Mouse (Mus musculus): ENCODE measurements around the gene Micall1. TPM values are rescaled to one million over a fixed set of nuclear protein-coding genes. Genes with fewer than 3 reads are reported as not detected.
A peak's percentile ranks its signal among the peaks of the same experiment; 100 is the strongest.

Gene Micall1
- 75.8 and 85.0 TPM in 2 replicates for polyA plus RNA-seq (2012; rRNA removed)

GRCm38 (mm10) chr15:79108421-79109320 lies at the start of gene Micall1:
Gene Micall1, plus strand, starts transcription at chr15:79108898.
- Histone ChIP-seq H3K27ac (ENCODE audit: control insufficient read depth, insufficient read depth, low read depth, low read length) (peak within 1 kb of the TSS; percentile 90), H3K36me3 (ENCODE audit: control insufficient read depth, insufficient read depth, low read length) (no peaks in the 10 kb centered on the region)
- TF ChIP-seq CTCF (IDR thresholded peaks at IDR 0.05; ENCODE audit: control insufficient read depth, insufficient read depth, insufficient replicate concordance, low read depth, low read length) (no peak), POLR2A (IDR thresholded peaks at IDR 0.05; ENCODE audit: control insufficient read depth, low read depth, low read length) (0 out of 2 replicates have a peak, but pooled peaks have one; percentile 14)

GRCm38 (mm10) chr15:79060887-79061565 lies 47.7 kb upstream of the Micall1 start:
- Histone ChIP-seq H3K27me3 (ENCODE audit: control insufficient read depth, insufficient read depth, low read length) (no peaks in the 10 kb centered on the region), H3K4me1 (ENCODE audit: control insufficient read depth, insufficient read depth, low read length) (peaks cover 11% of the 10 kb centered on the region), H3K36me3 (ENCODE audit: control insufficient read depth, insufficient read depth, low read length) (peaks cover 2% of the 10 kb centered on the region), H3K4me3 (ENCODE audit: control insufficient read depth, low read depth, low read length) (peak overlapping the region; percentile 42), H3K27ac (ENCODE audit: control insufficient read depth, insufficient read depth, low read depth, low read length) (no peak overlapping the region)
- TF ChIP-seq POLR2A (IDR thresholded peaks at IDR 0.05; ENCODE audit: control insufficient read depth, low read depth, low read length) (no peak), CTCF (IDR thresholded peaks at IDR 0.05; ENCODE audit: control insufficient read depth, insufficient read depth, insufficient replicate concordance, low read depth, low read length) (no peak)

More at GRCm38 (mm10) chr15:79108421-79109320, at the start of gene Micall1:
- Histone ChIP-seq H3K27me3 (ENCODE audit: control insufficient read depth, insufficient read depth, low read length) (no peaks in the 10 kb centered on the region), H3K4me1 (ENCODE audit: control insufficient read depth, insufficient read depth, low read length) (peaks cover 22% of the 10 kb centered on the region), H3K4me3 (ENCODE audit: control insufficient read depth, low read depth, low read length) (peak within 1 kb of the TSS; percentile 94)

DNA sequence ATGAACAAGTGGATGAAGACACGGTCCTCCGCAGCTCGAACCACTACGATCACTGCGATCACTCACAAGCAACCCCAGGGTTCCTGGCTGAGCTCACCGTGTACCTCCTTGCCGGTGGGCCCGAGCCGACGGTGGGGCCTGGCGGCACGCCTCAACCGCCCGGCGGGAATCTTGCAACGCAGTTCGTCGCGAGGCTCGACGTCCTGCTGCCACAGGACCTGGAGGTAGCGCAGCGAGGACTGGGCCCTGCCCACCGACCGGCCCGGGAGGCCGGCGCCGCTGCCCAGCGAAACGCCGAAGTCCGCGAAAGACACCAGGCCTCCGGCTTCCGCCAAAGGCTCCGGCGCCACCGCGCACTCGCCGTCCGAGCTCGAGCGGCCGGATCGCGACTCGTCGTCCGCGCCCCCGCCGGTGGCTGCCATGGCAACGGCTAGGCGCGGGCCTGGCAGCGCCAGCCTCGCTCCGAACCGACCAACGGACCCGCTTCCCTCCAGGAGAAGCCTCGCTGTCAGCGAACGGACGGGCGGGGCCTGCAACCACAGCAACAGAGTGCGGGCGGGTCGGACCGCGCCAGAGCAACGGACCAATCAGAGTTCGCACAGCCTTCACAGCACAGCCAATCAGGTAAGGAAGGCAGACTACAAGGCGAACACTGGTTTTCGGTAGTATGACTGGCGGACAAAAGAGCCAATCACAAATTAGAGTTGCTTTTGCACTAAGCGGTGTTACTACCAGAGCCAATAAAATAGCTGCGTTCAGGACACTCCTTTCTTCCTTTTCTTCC lies 46.1 kb upstream of the Micall1 start, which contains the start of gene Ankrd54:
TSS of gene Ankrd54 (minus strand) at position 518 of the 784 bp plus-strand sequence.
- TF ChIP-seq CTCF (IDR thresholded peaks at IDR 0.05; ENCODE audit: control insufficient read depth, insufficient read depth, insufficient replicate concordance, low read depth, low read length): no peak
- peak; percentile 82 for TF ChIP-seq POLR2A (IDR thresholded peaks at IDR 0.05; ENCODE audit: control insufficient read depth, low read depth, low read length)
- Histone ChIP-seq H3K27me3 (ENCODE audit: control insufficient read depth, insufficient read depth, low read length) (no peaks in the 10 kb centered on the region), H3K4me3 (ENCODE audit: control insufficient read depth, low read depth, low read length) (peak within 1 kb of the TSS; percentile 88), H3K36me3 (ENCODE audit: control insufficient read depth, insufficient read depth, low read length) (peaks cover 2% of the 10 kb centered on the region), H3K27ac (ENCODE audit: control insufficient read depth, insufficient read depth, low read depth, low read length) (peak within 1 kb of the TSS; percentile 94), H3K4me1 (ENCODE audit: control insufficient read depth, insufficient read depth, low read length) (peaks cover 18% of the 10 kb centered on the region)

GRCm38 (mm10) chr15:79063160-79063740 lies 45.4 kb upstream of the Micall1 start:
- Histone ChIP-seq H3K27me3 (ENCODE audit: control insufficient read depth, insufficient read depth, low read length) (no peaks in the 10 kb centered on the region), H3K4me3 (ENCODE audit: control insufficient read depth, low read depth, low read length) (peak overlapping the region; percentile 88), H3K36me3 (ENCODE audit: control insufficient read depth, insufficient read depth, low read length) (peaks cover 2% of the 10 kb centered on the region; the same call in 1 of the 2 replicates), H3K4me1 (ENCODE audit: control insufficient read depth, insufficient read depth, low read length) (peaks cover 18% of the 10 kb centered on the region), H3K27ac (ENCODE audit: control insufficient read depth, insufficient read depth, low read depth, low read length) (peak overlapping the region; percentile 73)
- TF ChIP-seq POLR2A (IDR thresholded peaks at IDR 0.05; ENCODE audit: control insufficient read depth, low read depth, low read length): no peak
- TF ChIP-seq CTCF (IDR thresholded peaks at IDR 0.05; ENCODE audit: control insufficient read depth, insufficient read depth, insufficient replicate concordance, low read depth, low read length): no peak

DNA sequence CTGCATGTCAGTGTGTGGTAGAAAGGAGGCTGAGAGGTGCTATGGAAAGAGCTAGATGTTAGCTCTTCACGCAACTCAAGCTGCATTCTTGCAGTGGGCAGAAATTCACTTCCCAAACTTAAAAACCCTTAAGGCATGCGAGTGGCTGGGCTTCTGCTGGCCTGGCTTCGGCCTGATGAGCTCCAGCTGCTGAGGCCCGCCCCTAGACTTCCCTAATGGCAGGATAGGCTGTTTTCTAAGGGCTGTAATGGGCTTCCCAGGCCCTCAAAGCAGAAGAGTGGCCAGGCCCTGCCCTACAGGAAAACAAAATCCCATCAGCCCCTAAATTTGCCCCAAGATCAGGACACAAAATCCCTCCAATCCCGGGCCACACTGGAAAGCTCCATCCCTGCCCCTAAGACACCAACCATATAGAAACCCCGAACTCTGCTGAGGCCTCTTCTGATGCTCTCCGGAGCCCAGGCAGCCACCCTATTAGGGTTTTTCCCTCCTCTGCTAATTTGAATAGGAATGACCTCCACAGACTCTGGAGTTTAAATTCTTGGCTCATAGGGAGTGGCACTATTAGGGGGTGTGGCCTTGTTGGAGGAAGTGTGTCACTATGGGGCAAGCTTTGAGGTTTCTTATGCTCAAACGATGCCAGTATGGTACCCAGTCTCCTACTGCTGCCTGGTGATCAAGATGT lies 43.5 kb upstream of the Micall1 start:
- Histone ChIP-seq H3K4me1 (ENCODE audit: control insufficient read depth, insufficient read depth, low read length) (peaks cover 18% of the 10 kb centered on the region), H3K36me3 (ENCODE audit: control insufficient read depth, insufficient read depth, low read length) (no peaks in the 10 kb centered on the region; the same call in 1 of the 2 replicates), H3K4me3 (ENCODE audit: control insufficient read depth, low read depth, low read length) (peak overlapping the region; percentile 74), H3K27me3 (ENCODE audit: control insufficient read depth, insufficient read depth, low read length) (no peaks in the 10 kb centered on the region), H3K27ac (ENCODE audit: control insufficient read depth, insufficient read depth, low read depth, low read length) (peak overlapping the region; percentile 59)
- TF ChIP-seq POLR2A (IDR thresholded peaks at IDR 0.05; ENCODE audit: control insufficient read depth, low read depth, low read length): no peak

GRCm38 (mm10) chr15:79066276-79066675 lies 42.4 kb upstream of the Micall1 start:
- no peaks in the 10 kb centered on the region for H3K27me3 ChIP-seq (ENCODE audit: control insufficient read depth, insufficient read depth, low read length)
- H3K4me1 ChIP-seq (ENCODE audit: control insufficient read depth, insufficient read depth, low read length): peaks cover 18% of the 10 kb centered on the region
- H3K36me3 ChIP-seq (ENCODE audit: control insufficient read depth, insufficient read depth, low read length): no peaks in the 10 kb centered on the region
- peak overlapping the region; percentile 71 for H3K27ac ChIP-seq (ENCODE audit: control insufficient read depth, insufficient read depth, low read depth, low read length)
- peak overlapping the region; percentile 74 for H3K4me3 ChIP-seq (ENCODE audit: control insufficient read depth, low read depth, low read length)
- TF ChIP-seq CTCF (IDR thresholded peaks at IDR 0.05; ENCODE audit: control insufficient read depth, insufficient read depth, insufficient replicate concordance, low read depth, low read length) (no peak), POLR2A (IDR thresholded peaks at IDR 0.05; ENCODE audit: control insufficient read depth, low read depth, low read length) (0 out of 2 replicates have a peak, but pooled peaks have one; percentile 24)

All from testis, adult 2 months (tissue).